Mouse (Mus musculus) ES-Bruce4 (cell line): Measurements from ENCODE around the gene Ptpn22. TPM values are rescaled to one million over a fixed set of nuclear protein-coding genes. Genes with fewer than 3 reads are reported as not detected.

Experiments
- H3K27ac ChIP-seq: 2 replicates; pipeline ENCODE4 v1.5.1; 2012; ENCODE audit warnings: low read length, inconsistent platforms; ENCODE audit not compliant: insufficient read depth
- H3K27me3 ChIP-seq: 2 replicates; pipeline ENCODE4 v1.6.1; 2012; ENCODE audit warnings: mild to moderate bottlenecking, low read length, inconsistent platforms; ENCODE audit not compliant: control insufficient read depth, poor library complexity, insufficient read depth, severe bottlenecking
- H3K36me3 ChIP-seq: 2 replicates; pipeline ENCODE4 v1.6.1; 2012; ENCODE audit warnings: inconsistent platforms, mild to moderate bottlenecking, low read length, moderate library complexity; ENCODE audit not compliant: control insufficient read depth, poor library complexity, insufficient read depth, severe bottlenecking
- H3K4me1 ChIP-seq: one replicate; pipeline ENCODE4 v1.8.1; 2011; ENCODE audit warnings: low read length; ENCODE audit not compliant: control insufficient read depth, insufficient read depth
- H3K4me3 ChIP-seq: 2 replicates; pipeline ENCODE4 v1.5.1; 2011; ENCODE audit warnings: low read depth, mild to moderate bottlenecking, low read length
- H3K9ac ChIP-seq: 2 replicates; pipeline ENCODE4 v1.6.1; 2012; ENCODE audit warnings: low read depth, mild to moderate bottlenecking, inconsistent platforms; ENCODE audit not compliant: poor library complexity, severe bottlenecking
- H3K9me3 ChIP-seq: replicated peaks from 2 replicates; pipeline ENCODE4 v1.6.1; 2012; ENCODE audit warnings: mild to moderate bottlenecking, low read length, inconsistent platforms; ENCODE audit not compliant: control insufficient read depth, poor library complexity, insufficient read depth, severe bottlenecking
- CTCF ChIP-seq: IDR thresholded peaks from one replicate; pipeline ENCODE4 v1.8.1; 2011; ENCODE audit warnings: low read depth, low read length
- EP300 ChIP-seq: IDR thresholded peaks from 2 replicates; pipeline ENCODE4 v1.6.1; 2011; ENCODE audit warnings: low read depth, low read length; ENCODE audit not compliant: insufficient read depth
- POLR2A ChIP-seq: IDR thresholded peaks from one replicate; pipeline ENCODE4 v1.8.1; 2011; ENCODE audit warnings: low read length; ENCODE audit not compliant: insufficient read depth
- polyA plus RNA-seq: library from polyadenylated mRNA; stranded (reverse); fragments of >200 nt; gene quantifications from 2 replicates; pipeline ENCODE4 v1.2.4, GENCODE M21; 2011; ENCODE audit warnings: low read depth; ENCODE audit not compliant: missing spikeins, insufficient read depth, insufficient read length

The Ptpn22 gene
- polyA plus RNA-seq, 1 experiment = 1.6 TPM

GRCm38 (mm10) chr3:103862721-103863220 is 3.2 kb downstream of the Ptpn22 start:
- Histone ChIP-seq H3K9ac (no peak overlapping the region), H3K9me3 (no peaks in the 10 kb centered on the region), H3K27ac (no peak overlapping the region), H3K36me3 (no peaks in the 10 kb centered on the region), H3K4me3 (no peak overlapping the region), H3K4me1 (no peaks in the 10 kb centered on the region), H3K27me3 (no peaks in the 10 kb centered on the region)
- TF ChIP-seq EP300 (no peak), CTCF (no peak), POLR2A (no peak)

- H3K36me3 ChIP-seq = no peaks in the 10 kb centered on the region
- TF ChIP-seq CTCF (no peak), EP300 (no peak)
- no peak overlapping the region for H3K4me3 ChIP-seq
- no peaks in the 10 kb centered on the region for H3K9me3 ChIP-seq
- H3K27ac ChIP-seq = no peak overlapping the region
- H3K4me1 ChIP-seq = no peaks in the 10 kb centered on the region
- H3K9ac ChIP-seq = no peak overlapping the region
- H3K27me3 ChIP-seq = no peaks in the 10 kb centered on the region
These were observed 4.6 kb downstream of the Ptpn22 start for GRCm38 (mm10) chr3:103864200-103864599.

- TF ChIP-seq POLR2A (no peak), EP300 (no peak)
- Histone ChIP-seq H3K27me3 (no peaks in the 10 kb centered on the region), H3K4me3 (no peak overlapping the region), H3K9me3 (no peaks in the 10 kb centered on the region), H3K9ac (no peak overlapping the region), H3K36me3 (no peaks in the 10 kb centered on the region), H3K27ac (no peak overlapping the region), H3K4me1 (no peaks in the 10 kb centered on the region)
These were observed 7.9 kb downstream of the Ptpn22 start for GRCm38 (mm10) chr3:103867424-103867971.

GRCm38 (mm10) chr3:103868008-103868407 is 8.4 kb downstream of the Ptpn22 start:
- TF ChIP-seq CTCF = no peak
- no peak for TF ChIP-seq POLR2A
- TF ChIP-seq EP300 = no peak
- H3K9me3 ChIP-seq = no peaks in the 10 kb centered on the region
- no peak overlapping the region for H3K4me3 ChIP-seq
- H3K27ac ChIP-seq = no peak overlapping the region
- no peaks in the 10 kb centered on the region for H3K36me3 ChIP-seq
- no peaks in the 10 kb centered on the region for H3K27me3 ChIP-seq
- H3K9ac ChIP-seq = no peak overlapping the region
- no peaks in the 10 kb centered on the region for H3K4me1 ChIP-seq

- Histone ChIP-seq H3K4me3 (no peak overlapping the region), H3K27me3 (no peaks in the 10 kb centered on the region), H3K4me1 (no peaks in the 10 kb centered on the region), H3K9ac (no peak overlapping the region), H3K9me3 (no peaks in the 10 kb centered on the region), H3K36me3 (no peaks in the 10 kb centered on the region), H3K27ac (no peak overlapping the region)
- no peak for TF ChIP-seq CTCF
- no peak for TF ChIP-seq POLR2A
- no peak for TF ChIP-seq EP300
These were observed 13.1 kb downstream of the Ptpn22 start for GRCm38 (mm10) chr3:103872663-103873098.

GRCm38 (mm10) chr3:103874329-103874728 is 14.7 kb downstream of the Ptpn22 start:
- no peaks in the 10 kb centered on the region for H3K36me3 ChIP-seq
- H3K27me3 ChIP-seq = no peaks in the 10 kb centered on the region
- TF ChIP-seq CTCF (no peak), POLR2A (no peak), EP300 (no peak)
- no peak overlapping the region for H3K4me3 ChIP-seq
- no peak overlapping the region for H3K9ac ChIP-seq
- H3K27ac ChIP-seq = no peak overlapping the region
- no peaks in the 10 kb centered on the region for H3K9me3 ChIP-seq
- H3K4me1 ChIP-seq = no peaks in the 10 kb centered on the region

GRCm38 (mm10) chr3:103885946-103886345 is 26.4 kb downstream of the Ptpn22 start:
- H3K9ac ChIP-seq = no peak overlapping the region
- no peaks in the 10 kb centered on the region for H3K9me3 ChIP-seq
- TF ChIP-seq EP300 = no peak
- no peak for TF ChIP-seq CTCF
- no peak for TF ChIP-seq POLR2A
- H3K36me3 ChIP-seq = no peaks in the 10 kb centered on the region
- H3K27ac ChIP-seq = no peak overlapping the region
- H3K27me3 ChIP-seq = no peaks in the 10 kb centered on the region
- H3K4me3 ChIP-seq = no peak overlapping the region
- no peaks in the 10 kb centered on the region for H3K4me1 ChIP-seq
